Mouse (Mus musculus) embryonic facial prominence, embryonic 14.5 days (tissue): Measurements from ENCODE around the gene Lamc2. TPM values are rescaled to one million over a fixed set of nuclear protein-coding genes. Genes with fewer than 3 reads are reported as not detected.

Experiments
- ATAC-seq: fragments of 200-750 bp; cut with Nextera tagmentation; 2 replicates; pipeline ENCODE4 v1.8.0; 2017; ENCODE audit warnings: low read depth, moderate number of reproducible peaks, moderate TSS enrichment
- DNase-seq: peaks from one replicate; pipeline ENCODE4 v3.0.0-alpha.2; 2015; ENCODE audit warnings: low spot score
- H3K27ac ChIP-seq: fragments of 300-500 bp; sonication (generic); replicated peaks from 2 replicates; pipeline ENCODE4 v1.5.1; 2014; ENCODE audit warnings: low read depth, mild to moderate bottlenecking, low read length, moderate library complexity
- H3K27me3 ChIP-seq: fragments of 300-500 bp; sonication (generic); replicated peaks from 2 replicates; pipeline ENCODE4 v1.6.1; 2014; ENCODE audit warnings: low read length; ENCODE audit not compliant: control insufficient read depth, insufficient read depth
- H3K36me3 ChIP-seq: fragments of 300-500 bp; sonication (generic); 2 replicates; pipeline ENCODE4 v1.6.1; 2014; ENCODE audit warnings: low read length, mixed read lengths; ENCODE audit not compliant: control insufficient read depth, insufficient read depth
- H3K4me1 ChIP-seq: fragments of 300-500 bp; sonication (generic); 2 replicates; pipeline ENCODE4 v1.6.1; 2014; ENCODE audit warnings: antibody characterized with exemption, low read length; ENCODE audit not compliant: control insufficient read depth, insufficient read depth
- H3K4me2 ChIP-seq: fragments of 300-500 bp; sonication (generic); 2 replicates; pipeline ENCODE4 v1.6.1; 2014; ENCODE audit warnings: low read depth, mild to moderate bottlenecking, low read length, moderate library complexity, mixed read lengths
- H3K4me3 ChIP-seq: fragments of 300-500 bp; sonication (generic); 2 replicates; pipeline ENCODE4 v1.5.1; 2014; ENCODE audit warnings: low read depth, mild to moderate bottlenecking, low read length
- H3K9ac ChIP-seq: fragments of 300-500 bp; sonication (generic); 2 replicates; pipeline ENCODE4 v1.6.1; 2014; ENCODE audit warnings: low read depth, mild to moderate bottlenecking, low read length, moderate library complexity, mixed read lengths
- H3K9me3 ChIP-seq: fragments of 300-500 bp; sonication (generic); 2 replicates; pipeline ENCODE4 v1.6.1; 2016; ENCODE audit warnings: low read length; ENCODE audit not compliant: control insufficient read depth
- WGBS: fragments of 180-500 bp; shearing (Covaris S2); extraction: QIAGEN DNeasy Blood & Tissue Kit; methylation state at CpG from one replicate; pipeline ENCODE4 v1.1.7; 2014; 5-methylcytosine and 5-hydroxymethylcytosine counted together
- polyA plus RNA-seq: library from polyadenylated mRNA; unstranded; fragments of >200 nt; fragmentation: Nextera tagmentation; extraction: Ambion mirVana; gene quantifications from 2 replicates; pipeline ENCODE4 v1.2.1, GENCODE M21; 2014

Gene Lamc2
- polyA plus RNA-seq, 1 experiment from 2014 or later: 12.4 TPM

DNA sequence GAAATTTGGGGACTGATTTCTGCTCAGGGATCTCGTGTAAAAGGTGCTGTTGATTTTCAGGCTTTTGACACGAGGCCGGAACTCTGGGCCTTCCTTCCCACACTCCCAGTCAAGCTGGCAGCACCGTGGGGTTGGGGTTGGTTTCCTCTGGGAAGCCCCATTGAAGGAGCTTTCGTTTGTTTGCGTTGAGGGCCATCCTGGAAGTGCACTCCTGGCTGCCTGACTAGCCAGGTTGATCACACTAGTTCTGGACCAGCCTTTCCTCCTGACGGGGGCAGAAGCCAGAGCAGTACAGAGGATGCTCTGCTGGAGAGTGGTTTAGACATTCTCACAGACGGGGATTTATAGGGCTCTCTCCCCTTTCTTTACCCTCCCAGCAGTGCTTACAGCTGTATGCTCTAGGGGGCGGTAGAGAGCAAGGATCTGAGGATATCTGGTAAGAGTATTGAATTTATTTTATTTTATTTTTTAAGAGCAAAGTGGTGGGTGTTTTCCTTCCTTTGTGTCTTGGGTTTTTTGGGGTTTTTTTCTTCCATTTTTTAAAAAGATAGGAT is 84.8 kb downstream of the Lamc2 start:
- Histone ChIP-seq H3K4me3 (no peak overlapping the region), H3K36me3 (no peaks in the 10 kb centered on the region), H3K27me3 (no peaks in the 10 kb centered on the region), H3K9me3 (no peaks in the 10 kb centered on the region), H3K27ac (peak overlapping the region; percentile 59; the same call in 1 of the 2 replicates), H3K9ac (no peak overlapping the region), H3K4me1 (peaks cover 6% of the 10 kb centered on the region; the same call in 1 of the 2 replicates), H3K4me2 (peak overlapping the region; percentile 27)
- WGBS: 27% methylated on average over 9 of the region's 9 CpGs
- peak; percentile 61 for DNase-seq
- peak; percentile 19; the same call in 1 of the 2 replicates for ATAC-seq

DNA sequence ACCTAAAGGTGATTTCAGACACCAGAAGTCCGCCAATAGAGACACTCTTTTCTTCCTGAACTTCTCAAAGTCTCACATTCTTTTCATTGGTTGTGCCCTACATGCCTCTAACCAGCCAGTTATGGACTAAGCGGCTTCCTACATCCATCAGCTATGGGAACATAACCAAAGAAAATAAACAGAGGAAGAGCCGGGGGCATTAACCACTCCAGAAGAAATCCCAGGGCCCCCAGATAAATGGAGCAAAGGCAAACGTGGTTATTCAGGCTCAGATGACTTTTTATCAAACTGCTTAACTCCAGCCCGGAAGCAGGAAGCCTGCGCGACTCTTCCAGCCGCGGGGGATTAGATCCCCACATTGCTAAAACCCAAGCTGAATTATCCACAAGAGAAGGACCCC is 85.3 kb downstream of the Lamc2 start:
- Histone ChIP-seq H3K9me3 (no peaks in the 10 kb centered on the region), H3K4me3 (no peak overlapping the region), H3K4me2 (peak overlapping the region; percentile 27), H3K27ac (peak overlapping the region; percentile 59; the same call in 1 of the 2 replicates), H3K4me1 (peaks cover 6% of the 10 kb centered on the region; the same call in 1 of the 2 replicates), H3K27me3 (no peaks in the 10 kb centered on the region), H3K36me3 (no peaks in the 10 kb centered on the region), H3K9ac (no peak overlapping the region)
- peak; percentile 56 for DNase-seq
- WGBS: 30% methylated on average over 9 of the region's 9 CpGs
- ATAC-seq: no peak

DNA sequence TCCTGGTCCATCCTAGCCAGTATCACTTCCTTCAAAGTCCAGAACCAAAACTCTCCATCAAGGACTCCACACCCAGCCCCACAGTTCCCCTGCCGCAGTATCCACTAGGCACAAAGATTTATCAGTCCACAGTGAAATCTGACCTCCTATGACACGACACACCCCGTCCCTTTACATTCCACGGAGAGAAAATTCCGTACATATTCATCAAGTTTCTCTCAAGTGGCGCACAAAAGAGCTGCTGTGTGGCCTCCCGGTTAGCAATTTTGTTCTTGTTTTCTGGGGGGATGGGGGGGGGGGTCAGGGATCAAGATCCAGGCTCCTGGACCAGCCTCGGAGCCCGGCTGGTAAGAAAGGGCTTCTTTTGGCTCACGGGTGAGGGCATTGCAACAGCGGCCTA is 87.7 kb downstream of the Lamc2 start:
- WGBS: 43% methylated on average over 11 of the region's 11 CpGs
- Histone ChIP-seq H3K9me3 (no peaks in the 10 kb centered on the region), H3K27ac (no peak overlapping the region), H3K4me2 (no peak overlapping the region), H3K4me1 (peaks cover 6% of the 10 kb centered on the region; the same call in 1 of the 2 replicates), H3K4me3 (no peak overlapping the region), H3K36me3 (no peaks in the 10 kb centered on the region), H3K27me3 (no peaks in the 10 kb centered on the region; the same call in 1 of the 2 replicates), H3K9ac (no peak overlapping the region)
- DNase-seq (no peak), ATAC-seq (no peak)

DNA sequence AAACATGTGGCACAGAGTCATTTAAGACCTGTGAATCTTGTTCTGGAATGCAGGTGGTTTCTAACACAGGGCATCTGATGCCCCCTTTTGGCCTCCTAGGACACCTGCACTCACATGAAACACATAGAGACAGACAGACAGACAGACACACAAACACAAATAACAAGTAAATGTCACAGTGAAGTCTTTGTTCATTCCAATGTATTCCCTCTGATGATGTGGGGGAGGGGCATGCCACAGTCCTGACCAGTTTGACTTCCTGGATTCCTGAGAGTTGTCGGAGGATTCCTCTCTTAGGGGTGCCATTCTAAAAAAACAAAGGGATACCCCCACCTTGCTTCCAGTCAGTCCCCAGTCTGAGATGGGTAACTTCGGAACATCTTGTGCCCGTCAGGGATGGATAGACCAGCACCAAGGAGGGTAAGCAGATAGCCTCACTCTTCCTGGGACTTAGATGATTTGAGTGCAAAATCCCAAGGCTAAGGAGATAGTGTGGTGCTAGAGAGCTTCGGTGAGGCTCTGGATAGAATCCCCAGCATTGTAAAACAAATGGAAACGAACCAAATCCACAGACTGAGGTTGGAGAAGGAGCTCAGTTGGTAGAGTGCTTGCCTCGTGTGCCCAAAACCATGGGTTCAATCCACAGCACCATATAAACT is 89.1 kb downstream of the Lamc2 start:
- no peak overlapping the region for H3K4me2 ChIP-seq
- H3K4me3 ChIP-seq: no peak overlapping the region
- no peaks in the 10 kb centered on the region; the same call in 1 of the 2 replicates for H3K27me3 ChIP-seq
- no peak overlapping the region for H3K9ac ChIP-seq
- H3K9me3 ChIP-seq: no peaks in the 10 kb centered on the region
- H3K36me3 ChIP-seq: no peaks in the 10 kb centered on the region
- no peak for ATAC-seq
- DNase-seq: no peak
- H3K4me1 ChIP-seq: peaks cover 6% of the 10 kb centered on the region; the same call in 1 of the 2 replicates
- H3K27ac ChIP-seq: no peak overlapping the region
- WGBS: 89% methylated on average over 6 of the region's 6 CpGs

DNA sequence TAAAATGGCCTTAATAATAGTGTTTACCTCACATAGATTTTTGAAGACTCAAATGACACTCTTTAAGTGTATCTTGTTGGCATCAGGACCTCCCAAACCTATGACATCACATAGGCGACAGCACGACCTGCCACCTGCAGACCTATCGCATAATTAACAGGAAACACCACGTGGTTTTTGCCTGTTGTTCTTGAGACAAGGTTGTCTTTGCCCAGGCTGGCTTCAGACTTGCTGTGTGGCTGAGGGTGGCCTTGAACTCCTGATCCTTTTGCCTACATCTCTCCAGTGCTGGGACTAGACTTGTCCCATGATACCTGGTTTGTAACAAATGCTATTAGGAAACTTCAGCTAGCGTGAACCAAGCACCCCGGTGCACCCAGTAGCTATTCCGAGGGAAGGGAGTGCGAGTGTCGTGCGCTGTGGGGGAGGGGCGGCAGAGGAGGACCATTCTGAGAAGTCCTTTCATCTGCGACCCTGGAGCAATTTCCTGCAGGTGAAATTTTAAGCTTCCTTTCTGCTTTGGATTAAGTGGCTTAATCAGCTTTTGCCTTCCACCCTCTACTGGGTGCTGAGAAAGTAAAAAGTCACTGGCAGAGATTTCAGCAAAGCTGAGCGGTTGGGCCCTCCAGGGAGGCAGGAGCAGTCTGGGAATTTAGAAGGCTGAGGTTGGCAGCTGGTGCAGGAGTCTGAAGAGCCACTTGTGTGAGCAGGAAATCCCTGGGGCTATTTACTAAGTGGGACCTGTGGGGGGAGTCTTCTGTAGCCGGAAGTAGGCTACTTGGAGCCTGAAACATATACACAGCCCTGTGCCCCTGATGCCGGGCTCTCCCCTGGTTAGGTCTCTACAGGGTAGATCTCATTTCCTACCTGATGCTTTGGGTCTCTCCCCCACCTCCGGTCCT is 90.2 kb downstream of the Lamc2 start:
- Histone ChIP-seq H3K4me2 (no peak overlapping the region), H3K9ac (no peak overlapping the region), H3K9me3 (no peaks in the 10 kb centered on the region), H3K4me1 (peaks cover 3% of the 10 kb centered on the region; the same call in 1 of the 2 replicates), H3K27me3 (no peaks in the 10 kb centered on the region; the same call in 1 of the 2 replicates), H3K36me3 (no peaks in the 10 kb centered on the region), H3K27ac (no peak overlapping the region), H3K4me3 (no peak overlapping the region)
- peak; percentile 68 for ATAC-seq
- peak; percentile 84 for DNase-seq
- 9% methylated on average over 16 of the region's 16 CpGs for WGBS

DNA sequence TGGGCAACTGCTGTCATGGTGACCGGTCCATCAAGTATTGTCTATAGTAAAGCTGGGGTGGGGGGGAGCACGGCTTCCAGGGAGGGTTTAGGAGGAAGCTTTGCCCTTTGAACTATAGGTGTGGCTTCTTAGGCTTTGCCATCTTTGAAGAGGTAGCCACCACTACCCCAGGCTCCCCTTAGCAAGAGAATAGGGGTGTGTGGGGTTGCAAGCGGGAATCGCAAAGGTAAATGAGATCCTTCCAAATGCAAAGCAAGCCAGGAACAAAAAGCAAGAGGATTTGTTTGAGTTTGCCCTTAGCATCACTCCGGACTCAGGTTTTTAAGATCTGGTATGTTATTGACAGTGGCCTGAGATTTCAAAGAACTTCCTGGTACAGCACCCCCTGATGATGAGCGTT is 90.9 kb downstream of the Lamc2 start:
- Histone ChIP-seq H3K36me3 (no peaks in the 10 kb centered on the region), H3K9ac (no peak overlapping the region), H3K4me3 (no peak overlapping the region), H3K27ac (no peak overlapping the region), H3K9me3 (no peaks in the 10 kb centered on the region), H3K4me1 (0 out of 2 replicates have a peak, but pooled peaks cover under 1% of the 10 kb centered on the region), H3K27me3 (no peaks in the 10 kb centered on the region; the same call in 1 of the 2 replicates), H3K4me2 (no peak overlapping the region)
- DNase-seq (no peak), ATAC-seq (no peak)
- 55% methylated on average over 6 of the region's 6 CpGs for WGBS

DNA sequence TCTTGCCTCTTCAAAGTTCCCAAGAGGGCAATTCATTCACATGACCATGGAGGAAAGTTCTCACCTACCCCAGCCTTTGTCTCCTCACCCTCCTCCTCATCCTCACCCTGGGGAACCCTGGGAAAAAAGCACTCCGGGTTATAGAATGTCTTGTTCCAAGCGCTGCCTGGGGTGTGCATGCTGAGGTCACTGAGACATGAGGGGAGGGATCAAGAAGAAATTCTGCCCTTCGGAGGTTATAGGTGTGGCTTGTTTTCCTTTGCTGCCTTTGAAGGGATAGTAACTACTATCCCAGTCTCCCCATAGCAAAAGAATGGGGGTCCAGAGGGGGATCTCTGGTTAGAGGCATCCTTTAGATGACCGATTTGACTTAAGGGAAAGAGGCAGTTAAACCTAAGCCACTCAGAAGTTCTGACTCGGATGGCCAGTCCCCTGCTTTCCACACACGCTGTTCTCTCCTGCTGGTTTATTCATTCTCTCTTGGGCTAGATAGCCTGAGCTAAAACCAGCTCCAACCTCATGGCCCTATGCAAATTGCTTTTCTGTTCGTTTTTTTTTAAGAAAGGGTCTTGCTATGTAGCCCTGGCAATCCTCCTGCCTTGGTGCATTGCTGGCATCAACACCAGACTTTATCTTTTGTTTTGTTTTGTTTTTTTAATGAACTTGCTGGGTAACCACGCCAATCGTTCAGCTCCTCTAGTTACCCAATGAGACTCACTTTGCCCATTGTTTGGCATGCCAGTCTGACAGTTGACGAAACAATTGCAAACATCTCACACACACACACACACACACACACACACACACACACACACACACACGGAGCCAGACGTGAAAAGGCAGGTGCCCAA is 91.8 kb downstream of the Lamc2 start:
- Histone ChIP-seq H3K36me3 (no peaks in the 10 kb centered on the region), H3K9ac (no peak overlapping the region), H3K4me3 (no peak overlapping the region), H3K9me3 (no peaks in the 10 kb centered on the region), H3K4me1 (no peaks in the 10 kb centered on the region), H3K27ac (no peak overlapping the region), H3K4me2 (no peak overlapping the region), H3K27me3 (no peaks in the 10 kb centered on the region; the same call in 1 of the 2 replicates)
- 38% methylated on average over 12 of the region's 12 CpGs for WGBS
- no peak for DNase-seq
- no peak for ATAC-seq

DNA sequence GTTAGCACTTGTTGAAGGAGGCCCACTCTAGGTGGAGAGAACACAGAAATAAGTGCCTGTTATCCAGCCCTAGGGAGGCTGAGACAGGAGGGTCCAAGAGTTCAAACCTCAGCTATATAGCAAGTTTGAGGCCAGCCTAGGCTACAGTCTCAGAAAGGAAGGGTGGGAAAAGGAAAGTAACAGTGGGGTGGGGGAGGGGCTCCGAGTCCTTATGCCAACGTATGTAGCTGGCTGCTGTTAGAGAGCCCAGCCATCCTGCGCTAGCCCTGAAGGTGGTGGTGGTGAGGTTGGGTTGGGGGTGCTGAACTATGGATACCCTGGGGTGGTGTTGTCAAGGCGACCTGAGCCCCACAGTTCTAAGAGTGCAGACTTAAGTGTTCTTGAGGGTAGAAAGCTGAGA is 92.7 kb downstream of the Lamc2 start:
- WGBS: 70% methylated on average over 4 of the region's 4 CpGs
- H3K36me3 ChIP-seq: no peaks in the 10 kb centered on the region
- H3K27ac ChIP-seq: no peak overlapping the region
- H3K27me3 ChIP-seq: no peaks in the 10 kb centered on the region; the same call in 1 of the 2 replicates
- DNase-seq (no peak), ATAC-seq (no peak)
- no peak overlapping the region for H3K4me2 ChIP-seq
- H3K9me3 ChIP-seq: no peaks in the 10 kb centered on the region
- no peak overlapping the region for H3K9ac ChIP-seq
- H3K4me3 ChIP-seq: no peak overlapping the region
- no peaks in the 10 kb centered on the region for H3K4me1 ChIP-seq
